Mouse (Mus musculus): Measurements from ENCODE around the gene Pnck.

DNA sequence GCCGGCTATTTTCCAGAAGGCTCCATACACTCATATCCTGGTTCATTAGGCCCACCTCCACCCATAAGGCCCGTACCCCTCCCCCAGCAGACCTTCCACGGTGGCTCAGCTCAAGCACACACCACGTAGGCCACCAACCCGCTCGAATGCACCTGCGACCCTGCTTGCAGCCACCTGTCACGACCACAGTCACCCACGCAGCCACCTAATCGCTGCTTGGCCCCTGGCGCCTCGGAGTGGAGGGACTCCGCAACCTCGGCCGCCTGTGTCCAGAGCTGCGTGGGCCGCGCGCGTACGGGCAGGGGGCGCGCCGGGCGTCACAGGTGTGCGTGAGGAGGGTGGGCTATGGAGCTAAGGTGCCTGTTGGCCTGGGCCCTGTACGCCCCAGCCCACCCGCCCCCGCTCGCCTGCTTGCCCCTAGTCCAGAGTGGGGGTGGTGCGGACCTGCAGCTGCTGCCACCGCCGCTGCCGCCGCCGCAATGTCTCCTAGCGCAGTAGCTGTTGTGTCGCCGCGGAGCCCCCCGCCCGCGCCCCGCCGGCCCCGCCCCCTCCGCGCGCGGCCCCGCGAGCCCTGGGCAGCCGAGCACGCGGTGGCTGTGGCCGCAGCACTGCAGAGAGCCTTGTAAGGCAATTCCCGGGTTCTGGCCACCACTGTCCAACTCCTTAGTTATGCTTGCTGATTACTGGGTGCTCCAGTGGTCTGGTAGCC, at the start of gene Pnck:
- TF ChIP-seq CTCF (IDR thresholded peaks at IDR 0.05; ENCODE audit: low read depth, low read length) (no peak), POLR2A (IDR thresholded peaks at IDR 0.05; ENCODE audit: extremely low read depth, insufficient read depth, low read length) (no peak)

Measured in liver, adult 2 months (tissue).